ENCODE assay signal across 19 mouse cellular contexts in the genomic region with DNA sequence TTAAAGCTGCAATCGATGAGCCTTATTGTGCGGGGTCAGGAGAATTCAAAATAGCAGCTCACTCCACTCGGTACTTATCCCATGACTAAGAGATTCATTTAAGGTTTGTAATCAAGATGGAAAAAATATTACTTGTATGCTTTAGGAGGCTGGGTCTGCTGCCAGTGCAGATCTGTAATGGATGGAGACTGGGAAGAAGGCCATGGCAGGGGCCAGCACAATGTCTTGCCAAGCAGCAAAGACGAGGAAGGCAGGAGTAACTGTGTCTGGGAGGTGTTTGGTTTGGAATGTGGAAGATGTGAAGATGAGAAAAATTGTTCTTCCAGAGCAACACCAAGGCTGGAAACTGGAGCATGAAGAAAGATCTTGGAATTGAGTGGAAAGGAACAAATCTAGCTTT. TPM values are rescaled to one million over a fixed set of nuclear protein-coding genes. Genes with fewer than 3 reads are reported as not detected.
A peak's percentile ranks its signal among the peaks of the same experiment; 100 is the strongest.
DNase-seq lines count a peak whose midpoint lies in the region.
"Had no signal": no experiment of that assay in that cellular context is flagged by ENCODE, and none has a peak within 500 bp of the region (broad histone marks: within the 10 kb centered on the region; RNA-seq: fewer than 3 reads in every experiment).

No protein-coding gene starts in this region.

- DNase-seq in cerebellum, postnatal 14 days = peak; percentile 26 to 54
- DNase-seq in cerebellum, adult 11 months = no peak
- DNase-seq in gastrocnemius, postnatal 10 days = peak; percentile 5
- DNase-seq in gastrocnemius, adult 8-10 months (ENCODE audit: low spot score in 2 of 2) = no peak
- DNase-seq in urinary bladder, postnatal 14 days (ENCODE audit: low spot score) = peak; percentile 3
- DNase-seq in urinary bladder, postnatal 25 days (ENCODE audit: low spot score) = no peak
- no peak for DNase-seq in spleen, adult 12 weeks (ENCODE audit: low spot score)
- DNase-seq: adrenal gland, postnatal 10 days; adrenal gland, postnatal 36 days; cerebellum, adult 18-20 months; cerebellum, adult 9-10 months; cerebellum, postnatal 36 days; embryo, embryonic 11 days; heart, adult 18-20 months; heart, postnatal 10 days; heart, postnatal 36 days; kidney, adult 11 months; kidney, adult 8-10 months had no signal

RNA-seq across cellular contexts. Expression of gene Sgcd, which starts 36.4 kb away (rescaled TPM):
- 10 to 100 TPM; 79.9 to 80.3 TPM for total RNA-seq in gastrocnemius, postnatal 10 days (2021)
- total RNA-seq in gastrocnemius, adult 8-10 months (2022) = 10 to 100 TPM; 62.6 to 82.0 (median 77.1) TPM
- total RNA-seq: MEL had no signal

Comparison
In these comparisons a context has a peak if more than half of its experiments do, and no peak if none do; other contexts are left out.
1. DNase-seq: peak in cerebellum, postnatal 14 days (2 of 2), gastrocnemius, postnatal 10 days (single experiment) and urinary bladder, postnatal 14 days (single experiment); none in cerebellum, adult 11 months (single experiment), gastrocnemius, adult 8-10 months (0 of 2), urinary bladder, postnatal 25 days (single experiment) and spleen, adult 12 weeks (single experiment).